Mouse (Mus musculus): ENCODE results near the gene Olfr832. TPM values are rescaled to one million over a fixed set of nuclear protein-coding genes. Genes with fewer than 3 reads are reported as not detected.
"Not testable (repeated sequence)": the region's sequence is repeated elsewhere in the genome, so short reads cannot be mapped to it uniquely, and the experiment has no call there.

The Olfr832 gene
- polyA plus RNA-seq (2015; fragmentation: Nextera tagmentation; extraction: Ambion mirVana): not detected in 2 replicates

DNA sequence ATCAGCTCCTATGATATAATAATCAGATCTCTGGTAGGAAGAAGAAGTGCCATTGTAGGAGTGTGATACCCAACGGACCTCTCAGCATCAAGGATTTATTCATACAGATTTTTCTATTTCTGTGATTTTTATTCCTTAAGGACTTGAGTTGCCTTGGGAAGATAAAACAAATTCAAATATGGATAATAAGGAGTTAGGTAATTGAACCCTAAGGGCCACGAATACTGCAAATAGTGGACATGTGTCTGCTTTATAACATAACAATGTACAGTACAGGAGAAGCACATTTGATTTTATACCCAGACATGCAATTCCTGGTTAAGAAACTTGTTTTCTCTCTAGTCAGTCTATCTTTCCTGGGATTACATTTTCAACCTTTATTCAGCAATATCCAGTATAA lies at the start of gene Olfr832:
Gene Olfr832 (plus strand): TSS at position 301 of the 400 bp plus-strand sequence.
- ATAC-seq; H3K4me3 ChIP-seq (ENCODE audit: low read length); H3K27me3 ChIP-seq (replicated peaks; ENCODE audit: control insufficient read depth, insufficient read depth, low read length); H3K9me3 ChIP-seq (ENCODE audit: control insufficient read depth, low read length); H3K9ac ChIP-seq (ENCODE audit: low read depth, low read length); H3K4me2 ChIP-seq (ENCODE audit: low read depth, low read length); H3K36me3 ChIP-seq (ENCODE audit: control insufficient read depth, insufficient read depth, low read length); H3K27ac ChIP-seq (ENCODE audit: low read length); H3K4me1 ChIP-seq (ENCODE audit: control insufficient read depth, insufficient read depth, low read length): not testable (repeated sequence)
- 80% methylated on average over 2 of the region's 2 CpGs for WGBS

DNA sequence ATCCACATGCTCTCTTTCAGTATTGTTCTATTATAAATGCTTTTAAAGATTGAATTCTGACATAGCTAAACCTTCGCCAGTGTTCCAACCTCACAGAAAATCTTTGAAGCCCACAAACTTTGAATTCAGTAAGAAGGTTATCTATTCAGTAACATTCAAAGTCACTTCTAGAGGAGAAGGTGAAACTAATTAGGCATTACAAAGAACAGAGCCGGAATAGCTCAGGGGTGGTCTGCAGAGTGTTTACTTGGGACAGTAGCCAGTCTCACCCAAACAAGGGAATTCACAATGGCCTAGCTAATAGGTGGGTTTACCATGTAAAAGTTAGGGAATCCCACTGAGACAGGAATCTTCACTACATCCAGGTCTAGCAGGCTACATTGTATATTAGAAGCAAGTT lies 29.2 kb upstream of the Olfr832 start:
- H3K9me3 ChIP-seq (ENCODE audit: control insufficient read depth, low read length); ATAC-seq; H3K27ac ChIP-seq (ENCODE audit: low read length); H3K4me2 ChIP-seq (ENCODE audit: low read depth, low read length); H3K9ac ChIP-seq (ENCODE audit: low read depth, low read length); H3K27me3 ChIP-seq (replicated peaks; ENCODE audit: control insufficient read depth, insufficient read depth, low read length); H3K4me3 ChIP-seq (ENCODE audit: low read length); H3K36me3 ChIP-seq (ENCODE audit: control insufficient read depth, insufficient read depth, low read length); H3K4me1 ChIP-seq (ENCODE audit: control insufficient read depth, insufficient read depth, low read length): not testable (repeated sequence)
- WGBS: 73% methylated on average over 2 of the region's 2 CpGs

DNA sequence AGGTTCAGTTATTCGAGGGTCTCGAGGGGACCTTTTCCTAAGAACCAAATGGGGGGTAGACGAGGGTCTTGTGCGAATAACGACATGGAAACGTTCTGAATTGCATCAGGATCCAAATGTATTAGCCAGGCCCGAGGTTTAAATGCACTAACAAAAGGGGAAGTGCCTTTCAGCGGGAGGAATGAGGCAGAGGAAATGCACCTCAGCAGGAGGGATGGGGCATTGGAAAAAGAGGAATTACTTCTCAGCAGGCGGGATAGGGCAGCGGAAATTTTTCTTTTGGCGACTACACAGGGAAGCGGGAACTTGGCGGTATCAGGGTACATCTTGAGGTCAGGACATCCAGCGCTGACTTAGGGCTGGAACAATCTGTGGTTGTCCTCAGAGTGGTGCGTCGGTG lies 9.0 kb upstream of the Olfr832 start:
- not testable (repeated sequence) for H3K27me3 ChIP-seq (replicated peaks; ENCODE audit: control insufficient read depth, insufficient read depth, low read length); H3K9ac ChIP-seq (ENCODE audit: low read depth, low read length); H3K4me1 ChIP-seq (ENCODE audit: control insufficient read depth, insufficient read depth, low read length); H3K4me3 ChIP-seq (ENCODE audit: low read length); H3K4me2 ChIP-seq (ENCODE audit: low read depth, low read length); ATAC-seq; H3K36me3 ChIP-seq (ENCODE audit: control insufficient read depth, insufficient read depth, low read length); H3K9me3 ChIP-seq (ENCODE audit: control insufficient read depth, low read length); H3K27ac ChIP-seq (ENCODE audit: low read length)
- 90% methylated on average over 13 of the region's 16 CpGs for WGBS

- H3K4me3 ChIP-seq (ENCODE audit: low read length): no peak overlapping the region
- H3K9me3 ChIP-seq (ENCODE audit: control insufficient read depth, low read length): no peaks in the 10 kb centered on the region
- ATAC-seq: no peak
- no peak overlapping the region for H3K4me2 ChIP-seq (ENCODE audit: low read depth, low read length)
- no peaks in the 10 kb centered on the region for H3K27me3 ChIP-seq (replicated peaks; ENCODE audit: control insufficient read depth, insufficient read depth, low read length)
- no peak overlapping the region for H3K27ac ChIP-seq (ENCODE audit: low read length)
- H3K36me3 ChIP-seq (ENCODE audit: control insufficient read depth, insufficient read depth, low read length): no peaks in the 10 kb centered on the region
- H3K9ac ChIP-seq (ENCODE audit: low read depth, low read length): no peak overlapping the region
- H3K4me1 ChIP-seq (ENCODE audit: control insufficient read depth, insufficient read depth, low read length): no peaks in the 10 kb centered on the region
These were observed 25.1 kb downstream of the Olfr832 start for GRCm38 (mm10) chr9:18962021-18962420.

- Histone ChIP-seq H3K27ac (ENCODE audit: low read length) (no peak within 1 kb of the TSS), H3K4me1 (ENCODE audit: control insufficient read depth, insufficient read depth, low read length) (no peaks in the 10 kb centered on the region), H3K4me3 (ENCODE audit: low read length) (no peak within 1 kb of the TSS), H3K27me3 (replicated peaks; ENCODE audit: control insufficient read depth, insufficient read depth, low read length) (no peaks in the 10 kb centered on the region), H3K9ac (ENCODE audit: low read depth, low read length) (no peak within 1 kb of the TSS), H3K9me3 (ENCODE audit: control insufficient read depth, low read length) (no peaks in the 10 kb centered on the region), H3K36me3 (ENCODE audit: control insufficient read depth, insufficient read depth, low read length) (no peaks in the 10 kb centered on the region), H3K4me2 (ENCODE audit: low read depth, low read length) (no peak within 1 kb of the TSS)
- ATAC-seq: no peak
- WGBS: 78% methylated on average over 3 of the region's 3 CpGs
These were observed 50.8 kb downstream of the Olfr832 start, which contains the start of gene Olfr834 for GRCm38 (mm10) chr9:18987690-18988089. TSS of gene Olfr834 (plus strand) at chr9:18987990.

Other genes starting within 250 kb of the Olfr832 start
- not detected in 2 replicates for gene Olfr24, start 173.1 kb upstream of the Olfr832 start, polyA plus RNA-seq (2015; fragmentation: Nextera tagmentation; extraction: Ambion mirVana)
- not detected in 2 replicates for gene Olfr828, start 117.6 kb upstream of the Olfr832 start, polyA plus RNA-seq (2015; fragmentation: Nextera tagmentation; extraction: Ambion mirVana)
- gene Olfr829, start 82.2 kb upstream of the Olfr832 start, polyA plus RNA-seq (2015; fragmentation: Nextera tagmentation; extraction: Ambion mirVana): not detected in 2 replicates
- gene Olfr830, start 62.4 kb upstream of the Olfr832 start, polyA plus RNA-seq (2015; fragmentation: Nextera tagmentation; extraction: Ambion mirVana): not detected in 2 replicates
- not detected in 2 replicates for gene Olfr834, start 50.9 kb downstream of the Olfr832 start, polyA plus RNA-seq (2015; fragmentation: Nextera tagmentation; extraction: Ambion mirVana)
- gene Olfr835, start 95.6 kb downstream of the Olfr832 start, polyA plus RNA-seq (2015; fragmentation: Nextera tagmentation; extraction: Ambion mirVana): not detected in 2 replicates
- not detected in 2 replicates for gene Olfr836, start 183.3 kb downstream of the Olfr832 start, polyA plus RNA-seq (2015; fragmentation: Nextera tagmentation; extraction: Ambion mirVana)
- gene Olfr837, start 199.2 kb downstream of the Olfr832 start, polyA plus RNA-seq (2015; fragmentation: Nextera tagmentation; extraction: Ambion mirVana): not detected in 2 replicates
- not detected in 2 replicates for gene Olfr839-ps1, start 240.2 kb downstream of the Olfr832 start, polyA plus RNA-seq (2015; fragmentation: Nextera tagmentation; extraction: Ambion mirVana)

Data from intestine, embryonic 16.5 days (tissue).